Mouse (Mus musculus): ENCODE data around the gene Rdh7.
"Not testable (repeated sequence)": the region's sequence is repeated elsewhere in the genome, so short reads cannot be mapped to it uniquely, and the experiment has no call there.

The Rdh7 gene

GRCm38 (mm10) chr10:127888605-127889004 lies at the start of gene Rdh7:
Gene Rdh7 (minus strand): TSS chr10:127888817.
- no peak for DNase-seq (ENCODE audit: low spot score)

- DNase-seq (ENCODE audit: low spot score): peak; percentile 75
Measured at GRCm38 (mm10) chr10:127937428-127938010, 48.9 kb upstream of the Rdh7 start.

GRCm38 (mm10) chr10:127936747-127937409 lies 48.3 kb upstream of the Rdh7 start:
- DNase-seq (ENCODE audit: low spot score): no peak

GRCm38 (mm10) chr10:127936271-127936670 lies 47.7 kb upstream of the Rdh7 start:
- no peak for DNase-seq (ENCODE audit: low spot score)

GRCm38 (mm10) chr10:127932290-127932926 lies 43.8 kb upstream of the Rdh7 start:
- DNase-seq (ENCODE audit: low spot score): peak; percentile 24

- no peak for DNase-seq (ENCODE audit: low spot score)
Measured at GRCm38 (mm10) chr10:127927737-127928136, 39.1 kb upstream of the Rdh7 start.

GRCm38 (mm10) chr10:127924597-127925378 lies 36.2 kb upstream of the Rdh7 start:
- DNase-seq (ENCODE audit: low spot score): no peak

GRCm38 (mm10) chr10:127923024-127923423 lies 34.4 kb upstream of the Rdh7 start:
- DNase-seq (ENCODE audit: low spot score): no peak

GRCm38 (mm10) chr10:127922241-127922640 lies 33.6 kb upstream of the Rdh7 start:
- no peak for DNase-seq (ENCODE audit: low spot score)

- no peak for DNase-seq (ENCODE audit: low spot score)
Measured at GRCm38 (mm10) chr10:127917651-127918050, 29.0 kb upstream of the Rdh7 start.

GRCm38 (mm10) chr10:127917183-127917582 lies 28.6 kb upstream of the Rdh7 start:
- not testable (repeated sequence) for DNase-seq (ENCODE audit: low spot score)

- no peak for DNase-seq (ENCODE audit: low spot score)
Measured at GRCm38 (mm10) chr10:127915578-127915977, 27.0 kb upstream of the Rdh7 start.

- DNase-seq (ENCODE audit: low spot score): no peak
Measured at GRCm38 (mm10) chr10:127907386-127907951, 18.9 kb upstream of the Rdh7 start.

GRCm38 (mm10) chr10:127906138-127906537 lies 17.5 kb upstream of the Rdh7 start:
- no peak for DNase-seq (ENCODE audit: low spot score)

- no peak for DNase-seq (ENCODE audit: low spot score)
Measured at GRCm38 (mm10) chr10:127904718-127905446, 16.3 kb upstream of the Rdh7 start.

GRCm38 (mm10) chr10:127903116-127903515 lies 14.5 kb upstream of the Rdh7 start:
- no peak for DNase-seq (ENCODE audit: low spot score)

- no peak for DNase-seq (ENCODE audit: low spot score)
Measured at GRCm38 (mm10) chr10:127901751-127902150, 13.1 kb upstream of the Rdh7 start.

- no peak for DNase-seq (ENCODE audit: low spot score)
Measured at GRCm38 (mm10) chr10:127899783-127900182, 11.2 kb upstream of the Rdh7 start.

GRCm38 (mm10) chr10:127898218-127898617 lies 9.6 kb upstream of the Rdh7 start, which contains the start of gene Sdr9c7:
Gene Sdr9c7 (plus strand): TSS chr10:127898518.
- no peak for DNase-seq (ENCODE audit: low spot score)

GRCm38 (mm10) chr10:127897506-127897905 lies 8.9 kb upstream of the Rdh7 start:
- no peak for DNase-seq (ENCODE audit: low spot score)

- DNase-seq (ENCODE audit: low spot score): no peak
Measured at GRCm38 (mm10) chr10:127896705-127897104, 8.1 kb upstream of the Rdh7 start.
